Mouse (Mus musculus) liver, postnatal 0 days (tissue): Measurements from ENCODE around the gene Atp2c2.

Experiments used
- CTCF ChIP-seq: sonication (generic); IDR thresholded peaks from 2 replicates; pipeline ENCODE4 v1.5.1; 2016; ENCODE audit warnings: antibody characterized with exemption, low read depth
- EP300 ChIP-seq: IDR thresholded peaks from 2 replicates; pipeline ENCODE4 v1.6.1; 2016; ENCODE audit warnings: antibody characterized with exemption, low read depth, mild to moderate bottlenecking

DNA sequence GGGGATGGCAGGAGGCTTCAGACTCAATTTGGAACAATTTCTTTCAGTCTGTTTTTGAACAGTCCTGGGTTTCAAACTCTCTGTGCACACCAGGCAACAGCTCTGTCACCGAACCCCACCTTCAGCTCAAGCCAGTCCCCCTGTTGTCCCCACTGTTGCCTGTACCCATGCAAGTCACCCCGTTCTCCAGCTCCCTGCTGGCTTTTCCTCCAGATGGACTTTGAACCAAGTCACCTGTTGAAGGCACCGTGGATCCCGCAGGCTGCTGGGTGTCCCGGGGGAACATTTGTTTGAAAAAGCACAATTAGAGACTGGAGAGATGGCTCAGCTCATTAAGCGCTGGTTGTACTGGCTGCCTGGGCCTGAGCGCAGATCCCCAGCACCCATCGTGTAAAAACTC is 105.5 kb downstream of the Atp2c2 start:
- TF ChIP-seq CTCF (no peak), EP300 (no peak)
